ENCODE assay signal across 29 mouse cellular contexts in the genomic region with DNA sequence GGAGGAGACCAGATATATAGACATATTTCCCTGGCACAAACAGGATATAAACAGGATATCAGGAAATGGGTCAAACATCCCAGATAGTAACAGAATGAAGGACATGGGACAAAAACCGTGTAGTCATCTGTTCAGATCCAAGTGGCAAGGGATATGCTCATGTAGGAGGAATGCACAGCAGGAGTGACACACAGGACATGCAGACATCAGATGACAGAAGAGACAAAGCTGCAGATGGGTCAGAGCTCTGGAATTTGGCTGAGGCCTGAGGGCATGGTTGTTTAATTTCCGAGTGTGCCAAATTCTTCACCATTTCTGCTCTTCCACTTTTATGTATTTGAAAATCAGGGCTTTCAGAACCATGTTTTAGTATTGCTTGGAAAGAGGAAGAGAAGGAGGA.
DNase-seq lines count a peak whose midpoint lies in the region.
"Had no signal": no experiment of that assay in that cellular context is flagged by ENCODE, and none has a peak within 500 bp of the region (broad histone marks: within the 10 kb centered on the region; RNA-seq: fewer than 3 reads in every experiment).

No protein-coding gene starts in this region.

- H3K36me3 ChIP-seq in heart, embryonic 10.5 days = no peaks in the 10 kb centered on the region
- H3K36me3 ChIP-seq: embryonic facial prominence, embryonic 13.5 days; heart, embryonic 12.5 days; hindbrain, embryonic 10.5 days; hindbrain, embryonic 15.5 days; midbrain, embryonic 12.5 days; neural tube, embryonic 12.5 days had no signal

- H3K27ac ChIP-seq in heart, embryonic 10.5 days = no peak overlapping the region
- H3K27ac ChIP-seq: embryonic facial prominence, embryonic 13.5 days; hindbrain, embryonic 10.5 days; hindbrain, embryonic 15.5 days; liver, embryonic 14.5 days; midbrain, embryonic 12.5 days; neural tube, embryonic 12.5 days had no signal

- WGBS in heart, embryonic 10.5 days = 41% methylated on average over 2 of the region's 2 CpGs

- H3K4me1 ChIP-seq in heart, embryonic 10.5 days = no peaks in the 10 kb centered on the region
- H3K4me1 ChIP-seq: embryonic facial prominence, embryonic 13.5 days; heart, embryonic 12.5 days; hindbrain, embryonic 10.5 days; hindbrain, embryonic 15.5 days; megakaryocyte, embryonic 14.5 days; midbrain, embryonic 12.5 days; neural tube, embryonic 12.5 days had no signal

- no peaks in the 10 kb centered on the region for H3K27me3 ChIP-seq in heart, embryonic 10.5 days (ENCODE audit: insufficient read depth, poor library complexity, severe bottlenecking)
- H3K27me3 ChIP-seq: embryonic facial prominence, embryonic 13.5 days; heart, embryonic 12.5 days; hindbrain, embryonic 15.5 days; megakaryocyte, embryonic 14.5 days; midbrain, embryonic 12.5 days; neural tube, embryonic 12.5 days had no signal

- H3K4me3 ChIP-seq in heart, embryonic 10.5 days = no peak overlapping the region
- H3K4me3 ChIP-seq: embryonic facial prominence, embryonic 13.5 days; erythroblast, embryonic 14.5 days; heart, embryonic 12.5 days; hindbrain, embryonic 10.5 days; hindbrain, embryonic 15.5 days; megakaryocyte, embryonic 14.5 days; midbrain, embryonic 12.5 days; myocyte; neural tube, embryonic 12.5 days had no signal

- no peaks in the 10 kb centered on the region for H3K9me3 ChIP-seq in heart, embryonic 10.5 days
- H3K9me3 ChIP-seq: embryonic facial prominence, embryonic 13.5 days; hindbrain, embryonic 15.5 days; megakaryocyte, embryonic 14.5 days; midbrain, embryonic 12.5 days; neural tube, embryonic 12.5 days had no signal

- DNase-seq in adrenal gland, postnatal 14 days = peak; percentile 8
- DNase-seq in adrenal gland, adult 18-20 months (ENCODE audit: low spot score in 2 of 2) = no peak
- peak; percentile 81 for DNase-seq in heart, adult 11 months
- DNase-seq in heart, embryonic 10.5 days (ENCODE audit: low spot score) = no peak
- peak; percentile 81 for DNase-seq in 3T3-L1 (ENCODE audit: low read depth, low spot score)
- peak; percentile 21 to 40 for DNase-seq in adrenal gland, postnatal 36 days
- no peak for DNase-seq in cerebellum, adult 11-12 months
- DNase-seq: B cell, adult 2 months; cerebellum, adult 9-10 months; cerebellum, postnatal 36 days; gastrocnemius, postnatal 14 days; kidney, adult 11 months; kidney, postnatal 14 days; layer of hippocampus, adult 9-11 months; liver; lung, adult 2 months; lung, postnatal 36 days; thymus, adult 2 months; thymus, postnatal 36 days had no signal

Comparison
In these comparisons a context has a peak if more than half of its experiments do, and no peak if none do; other contexts are left out.
1. DNase-seq: peak in adrenal gland, postnatal 14 days (single experiment), heart, adult 11 months (single experiment), 3T3-L1 (single experiment) and adrenal gland, postnatal 36 days (2 of 2); none in adrenal gland, adult 18-20 months (0 of 2), heart, embryonic 10.5 days (single experiment) and cerebellum, adult 11-12 months (single experiment).